16 mouse cellular contexts compared by ENCODE assay signal in genomic region chr2:5669498-5670040, GRCm38 (mm10). TPM values are rescaled to one million over a fixed set of nuclear protein-coding genes. Genes with fewer than 3 reads are reported as not detected.
DNase-seq lines count a peak whose midpoint lies in the region; ATAC-seq and TF ChIP-seq lines count a peak whose summit lies in the region.
"Had no signal": no experiment of that assay in that cellular context is flagged by ENCODE, and none has a peak within 500 bp of the region (broad histone marks: within the 10 kb centered on the region; RNA-seq: fewer than 3 reads in every experiment).

No protein-coding gene starts in this region.

- no peaks in the 10 kb centered on the region for H3K27me3 ChIP-seq in heart, embryonic 11.5 days (ENCODE audit: control insufficient read depth, insufficient read depth, low read length)
- no peaks in the 10 kb centered on the region for H3K27me3 ChIP-seq in liver, embryonic 12.5 days (replicated peaks)
- H3K27me3 ChIP-seq in stomach, postnatal 0 days (ENCODE audit: control insufficient read depth, insufficient read depth, low read length) = no peaks in the 10 kb centered on the region
- H3K27me3 ChIP-seq: heart, embryonic 13.5 days had no signal

- no peak for TF ChIP-seq CTCF in stomach, postnatal 0 days (IDR thresholded peaks at IDR 0.05; ENCODE audit: low read depth)

- H3K9me3 ChIP-seq in heart, embryonic 11.5 days (replicated peaks; ENCODE audit: control insufficient read depth, low read length) = no peaks in the 10 kb centered on the region
- H3K9me3 ChIP-seq in liver, embryonic 12.5 days (replicated peaks) = no peaks in the 10 kb centered on the region
- H3K9me3 ChIP-seq in stomach, postnatal 0 days (ENCODE audit: control insufficient read depth, low read length) = no peaks in the 10 kb centered on the region
- H3K9me3 ChIP-seq: heart, embryonic 13.5 days had no signal

- H3K4me3 ChIP-seq in heart, embryonic 11.5 days (ENCODE audit: low read depth, low read length) = no peak overlapping the region
- no peak overlapping the region for H3K4me3 ChIP-seq in liver, embryonic 12.5 days
- no peak overlapping the region; the same call in 1 of the 2 replicates for H3K4me3 ChIP-seq in stomach, postnatal 0 days (ENCODE audit: low read depth, low read length)
- H3K4me3 ChIP-seq: heart, embryonic 13.5 days had no signal

- H3K36me3 ChIP-seq in heart, embryonic 11.5 days (ENCODE audit: control insufficient read depth, insufficient read depth, low read length) = no peaks in the 10 kb centered on the region
- no peaks in the 10 kb centered on the region for H3K36me3 ChIP-seq in liver, embryonic 12.5 days
- H3K36me3 ChIP-seq in stomach, postnatal 0 days (ENCODE audit: control insufficient read depth, insufficient read depth, low read length) = no peaks in the 10 kb centered on the region
- H3K36me3 ChIP-seq: heart, embryonic 13.5 days had no signal

- no peak for ATAC-seq in heart, embryonic 11.5 days (replicated peaks; ENCODE audit: insufficient number of reproducible peaks, low FRiP score, low TSS enrichment)
- peak; percentile 60 for ATAC-seq in liver, embryonic 12.5 days
- peak; percentile 42; the same call in 1 of the 2 replicates for ATAC-seq in stomach, postnatal 0 days (ENCODE audit: low FRiP score, low TSS enrichment)
- no peak for ATAC-seq in frontal cortex, adult (ENCODE audit: low TSS enrichment)
- ATAC-seq: forebrain, embryonic 14.5 days had no signal

- WGBS in heart, embryonic 11.5 days (ENCODE audit: insufficient replicate concordance) = 84% methylated on average over 15 of the region's 15 CpGs
- 68% methylated on average over 15 of the region's 15 CpGs for WGBS in liver, embryonic 12.5 days (ENCODE audit: insufficient replicate concordance)
- WGBS in stomach, postnatal 0 days = 59% methylated on average over 15 of the region's 15 CpGs

- DNase-seq in heart, adult 11 months = peak; percentile 94
- peak; percentile 30 for DNase-seq in ovary, postnatal 36 days (ENCODE audit: low spot score)
- DNase-seq in ovary, postnatal 10 days (ENCODE audit: low spot score) = no peak
- DNase-seq in stomach, postnatal 0 days (ENCODE audit: low spot score) = no peak
- no peak for DNase-seq in gastrocnemius, adult 18-20 months (ENCODE audit: low spot score)
- DNase-seq: adrenal gland, postnatal 10 days; cerebellum, adult 8-10 months; embryo, embryonic 11 days; gastrocnemius, postnatal 14 days; heart, postnatal 4 days; thymus, postnatal 4 days had no signal

- no peak overlapping the region for H3K27ac ChIP-seq in heart, embryonic 11.5 days (ENCODE audit: low read depth, low read length)
- H3K27ac ChIP-seq in liver, embryonic 12.5 days = no peak overlapping the region
- H3K27ac ChIP-seq in stomach, postnatal 0 days (replicated peaks) = no peak overlapping the region
- H3K27ac ChIP-seq: heart, embryonic 13.5 days had no signal

- no peak overlapping the region for H3K4me2 ChIP-seq in heart, embryonic 11.5 days
- no peak overlapping the region for H3K4me2 ChIP-seq in liver, embryonic 12.5 days
- H3K4me2 ChIP-seq in stomach, postnatal 0 days (replicated peaks; ENCODE audit: low read depth) = no peak overlapping the region
- H3K4me2 ChIP-seq: heart, embryonic 13.5 days had no signal

- TF ChIP-seq EP300 in stomach, postnatal 0 days (optimal IDR thresholded peaks at IDR 0.05) = no peak

- no peaks in the 10 kb centered on the region for H3K4me1 ChIP-seq in heart, embryonic 11.5 days (ENCODE audit: control insufficient read depth, insufficient read depth, low read length)
- peaks cover 6% of the 10 kb centered on the region; the same call in 1 of the 2 replicates for H3K4me1 ChIP-seq in liver, embryonic 12.5 days
- no peaks in the 10 kb centered on the region for H3K4me1 ChIP-seq in stomach, postnatal 0 days (replicated peaks; ENCODE audit: control insufficient read depth, insufficient read depth)
- H3K4me1 ChIP-seq: heart, embryonic 13.5 days had no signal

- no peak overlapping the region for H3K9ac ChIP-seq in heart, embryonic 11.5 days (ENCODE audit: low read depth, low read length)
- H3K9ac ChIP-seq in liver, embryonic 12.5 days = no peak overlapping the region
- H3K9ac ChIP-seq in stomach, postnatal 0 days (ENCODE audit: low read length) = no peak overlapping the region
- H3K9ac ChIP-seq: heart, embryonic 13.5 days had no signal

RNA-seq across cellular contexts. Expression of gene Camk1d, which starts 44.7 kb away (rescaled TPM):
- 1.4 and 2.9 TPM in 2 replicates for polyA plus RNA-seq in heart, embryonic 11.5 days (2014; fragmentation: Nextera tagmentation; extraction: Ambion mirVana)
- polyA plus RNA-seq in liver, embryonic 12.5 days (2016; fragmentation: Nextera tagmentation; extraction: Ambion mirVana) = 1.3 and 1.5 TPM in 2 replicates
- polyA plus RNA-seq in stomach, postnatal 0 days (2015; fragmentation: Nextera tagmentation; extraction: Ambion mirVana) = 6.7 and 8.4 TPM in 2 replicates
- total RNA-seq in gastrocnemius, adult 18-20 months (2021) = 1 to 10 TPM in 1 of 2 experiments, under 1 TPM in 1; 0.82 to 2.0 TPM

Comparison
In these comparisons a context has a peak if more than half of its experiments do, and no peak if none do; other contexts are left out.
1. DNase-seq: peak in heart, adult 11 months (single experiment) and ovary, postnatal 36 days (single experiment); none in ovary, postnatal 10 days (single experiment), stomach, postnatal 0 days (single experiment) and gastrocnemius, adult 18-20 months (single experiment).
2. ATAC-seq: peak in liver, embryonic 12.5 days (single experiment) and stomach, postnatal 0 days (single experiment); none in heart, embryonic 11.5 days (single experiment) and frontal cortex, adult (single experiment).